Mouse (Mus musculus) induced T-regulatory cell, adult 2 months (primary cell): ENCODE results near the gene Gm43951.
"Not testable (repeated sequence)": the region's sequence is repeated elsewhere in the genome, so short reads cannot be mapped to it uniquely, and the experiment has no call there.

Experiments
- DNase-seq: peaks from one replicate; pipeline ENCODE4 v3.0.0-alpha.2; 2012; ENCODE audit warnings: low read depth

The Gm43951 gene

GRCm38 (mm10) chr11:72203440-72203839, 3.2 kb downstream of the Gm43951 start:
- no peak for DNase-seq

GRCm38 (mm10) chr11:72196506-72196905, 10.1 kb downstream of the Gm43951 start:
- peak; percentile 76 for DNase-seq

GRCm38 (mm10) chr11:72194259-72194658, 12.4 kb downstream of the Gm43951 start:
- DNase-seq = no peak

- DNase-seq = no peak
These were observed 15.8 kb downstream of the Gm43951 start for GRCm38 (mm10) chr11:72190857-72191256.

- DNase-seq = no peak
These were observed 22.4 kb downstream of the Gm43951 start for GRCm38 (mm10) chr11:72184252-72184651.

GRCm38 (mm10) chr11:72181136-72181535, 25.5 kb downstream of the Gm43951 start:
- DNase-seq = no peak

- DNase-seq = peak; percentile 45
These were observed 26.1 kb downstream of the Gm43951 start for GRCm38 (mm10) chr11:72180556-72180955.

GRCm38 (mm10) chr11:72176553-72176952, 30.1 kb downstream of the Gm43951 start:
- peak; percentile 13 for DNase-seq

GRCm38 (mm10) chr11:72175966-72176365, 30.7 kb downstream of the Gm43951 start:
- no peak for DNase-seq

GRCm38 (mm10) chr11:72174721-72175120, 31.9 kb downstream of the Gm43951 start:
- no peak for DNase-seq

- DNase-seq = no peak
These were observed 33.1 kb downstream of the Gm43951 start for GRCm38 (mm10) chr11:72173506-72173905.

- not testable (repeated sequence) for DNase-seq
These were observed 34.7 kb downstream of the Gm43951 start for GRCm38 (mm10) chr11:72171906-72172305.

- DNase-seq = no peak
These were observed 36.8 kb downstream of the Gm43951 start for GRCm38 (mm10) chr11:72169871-72170270.

GRCm38 (mm10) chr11:72163198-72163597, 43.4 kb downstream of the Gm43951 start:
- no peak for DNase-seq

GRCm38 (mm10) chr11:72156624-72157023, 50.0 kb downstream of the Gm43951 start:
- DNase-seq = no peak

- DNase-seq = no peak
These were observed 50.6 kb downstream of the Gm43951 start for GRCm38 (mm10) chr11:72155981-72156428.

GRCm38 (mm10) chr11:72155186-72155980, 51.3 kb downstream of the Gm43951 start:
- DNase-seq = no peak
